Mouse (Mus musculus) forebrain, embryonic 14.5 days (tissue): ENCODE results near the gene Pef1. TPM values are rescaled to one million over a fixed set of nuclear protein-coding genes. Genes with fewer than 3 reads are reported as not detected.

Experiments used
- ATAC-seq: fragments of 200-750 bp; cut with Nextera tagmentation; 2 replicates; pipeline ENCODE4 v1.8.0; 2017; ENCODE audit warnings: mild to moderate bottlenecking, moderate library complexity
- DNase-seq: peaks from one replicate; pipeline ENCODE4 v3.0.0-alpha.2; 2015; ENCODE audit warnings: low spot score
- H3K27ac ChIP-seq: fragments of 300-500 bp; sonication (generic); 2 replicates; pipeline ENCODE4 v1.5.1; 2014; ENCODE audit warnings: low read depth, mild to moderate bottlenecking, control low read depth, low read length, moderate library complexity
- H3K27me3 ChIP-seq: fragments of 300-500 bp; sonication (generic); replicated peaks from 2 replicates; pipeline ENCODE4 v1.6.1; 2014; ENCODE audit warnings: low read length, control low read depth, mixed read lengths; ENCODE audit not compliant: control insufficient read depth, insufficient read depth
- H3K36me3 ChIP-seq: fragments of 300-500 bp; sonication (generic); 2 replicates; pipeline ENCODE4 v1.6.1; 2014; ENCODE audit warnings: low read length, control low read depth; ENCODE audit not compliant: control insufficient read depth, insufficient read depth
- H3K4me1 ChIP-seq: fragments of 300-500 bp; sonication (generic); 2 replicates; pipeline ENCODE4 v1.6.1; 2014; ENCODE audit warnings: antibody characterized with exemption, low read length, control low read depth; ENCODE audit not compliant: control insufficient read depth, insufficient read depth
- H3K4me2 ChIP-seq: fragments of 300-500 bp; sonication (generic); 2 replicates; pipeline ENCODE4 v1.6.1; 2014; ENCODE audit warnings: mild to moderate bottlenecking, control low read depth, low read length
- H3K4me3 ChIP-seq: fragments of 300-500 bp; sonication (generic); 2 replicates; pipeline ENCODE4 v1.5.1; 2014; ENCODE audit warnings: low read depth, low read length, control low read depth
- H3K9ac ChIP-seq: fragments of 300-500 bp; sonication (generic); 2 replicates; pipeline ENCODE4 v1.6.1; 2014; ENCODE audit warnings: mild to moderate bottlenecking, low read length, control low read depth, moderate library complexity
- H3K9me3 ChIP-seq: fragments of 300-500 bp; sonication (generic); replicated peaks from 2 replicates; pipeline ENCODE4 v1.6.1; 2016; ENCODE audit warnings: low read length, control low read depth, mixed read lengths; ENCODE audit not compliant: control insufficient read depth
- WGBS: fragments of 180-500 bp; shearing (Covaris S2); extraction: QIAGEN DNeasy Blood & Tissue Kit; methylation state at CpG from one replicate; pipeline ENCODE4 v1.1.7; 2014; 5-methylcytosine and 5-hydroxymethylcytosine counted together
- polyA plus RNA-seq: library from polyadenylated mRNA; unstranded; fragments of >200 nt; fragmentation: Nextera tagmentation; extraction: Ambion mirVana; gene quantifications from 2 replicates; pipeline ENCODE4 v1.2.1, GENCODE M21; 2014

Gene Pef1
- polyA plus RNA-seq, 1 experiment from 2014 or later = 91.9 TPM

- no peak for ATAC-seq
These were observed 31.8 kb upstream of the Pef1 start for GRCm38 (mm10) chr4:130070523-130070922.

GRCm38 (mm10) chr4:130071758-130072157 is 30.6 kb upstream of the Pef1 start:
- Histone ChIP-seq H3K9me3 (no peaks in the 10 kb centered on the region), H3K27me3 (no peaks in the 10 kb centered on the region), H3K4me2 (no peak overlapping the region), H3K36me3 (no peaks in the 10 kb centered on the region), H3K9ac (no peak overlapping the region), H3K4me1 (peaks cover 4% of the 10 kb centered on the region; the same call in 1 of the 2 replicates), H3K27ac (no peak overlapping the region), H3K4me3 (no peak overlapping the region)
- ATAC-seq (no peak), DNase-seq (no peak)
- 87% methylated on average over 2 of the region's 2 CpGs for WGBS

More at GRCm38 (mm10) chr4:130070523-130070922, 31.8 kb upstream of the Pef1 start:
- Histone ChIP-seq H3K27me3 (no peaks in the 10 kb centered on the region), H3K9ac (no peak overlapping the region), H3K36me3 (no peaks in the 10 kb centered on the region), H3K27ac (no peak overlapping the region), H3K9me3 (no peaks in the 10 kb centered on the region), H3K4me2 (no peak overlapping the region), H3K4me3 (no peak overlapping the region), H3K4me1 (no peaks in the 10 kb centered on the region)
- whole genome bisulfite sequencing = 57% methylated on average over 3 of the region's 3 CpGs
- no peak for DNase-seq

DNA sequence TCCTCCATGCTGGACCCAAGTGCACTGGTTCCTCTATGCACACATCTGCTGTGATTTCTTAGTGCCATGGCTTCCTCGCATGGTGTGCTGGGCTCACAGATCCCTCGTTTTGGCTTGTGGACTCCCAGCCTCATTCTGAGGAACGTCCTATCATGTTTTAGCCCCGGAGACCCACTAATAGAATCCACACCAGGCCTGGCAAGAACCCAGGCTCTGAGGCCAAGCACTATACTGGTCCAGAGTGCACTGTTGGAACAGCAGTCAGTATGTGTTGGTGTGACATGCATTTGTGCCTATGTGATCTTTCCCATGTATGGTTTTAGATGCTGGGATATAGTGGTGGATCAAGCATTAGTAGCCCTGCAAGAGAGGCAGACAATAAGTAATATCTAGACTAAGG is 29.0 kb upstream of the Pef1 start:
- 80% methylated on average over 4 of the region's 4 CpGs for WGBS
- H3K36me3 ChIP-seq = no peaks in the 10 kb centered on the region
- H3K9ac ChIP-seq = no peak overlapping the region
- no peak for ATAC-seq
- DNase-seq = no peak
- H3K27ac ChIP-seq = no peak overlapping the region
- no peak overlapping the region for H3K4me3 ChIP-seq
- H3K4me1 ChIP-seq = peaks cover 6% of the 10 kb centered on the region
- no peaks in the 10 kb centered on the region for H3K9me3 ChIP-seq
- H3K4me2 ChIP-seq = no peak overlapping the region
- H3K27me3 ChIP-seq = no peaks in the 10 kb centered on the region

DNA sequence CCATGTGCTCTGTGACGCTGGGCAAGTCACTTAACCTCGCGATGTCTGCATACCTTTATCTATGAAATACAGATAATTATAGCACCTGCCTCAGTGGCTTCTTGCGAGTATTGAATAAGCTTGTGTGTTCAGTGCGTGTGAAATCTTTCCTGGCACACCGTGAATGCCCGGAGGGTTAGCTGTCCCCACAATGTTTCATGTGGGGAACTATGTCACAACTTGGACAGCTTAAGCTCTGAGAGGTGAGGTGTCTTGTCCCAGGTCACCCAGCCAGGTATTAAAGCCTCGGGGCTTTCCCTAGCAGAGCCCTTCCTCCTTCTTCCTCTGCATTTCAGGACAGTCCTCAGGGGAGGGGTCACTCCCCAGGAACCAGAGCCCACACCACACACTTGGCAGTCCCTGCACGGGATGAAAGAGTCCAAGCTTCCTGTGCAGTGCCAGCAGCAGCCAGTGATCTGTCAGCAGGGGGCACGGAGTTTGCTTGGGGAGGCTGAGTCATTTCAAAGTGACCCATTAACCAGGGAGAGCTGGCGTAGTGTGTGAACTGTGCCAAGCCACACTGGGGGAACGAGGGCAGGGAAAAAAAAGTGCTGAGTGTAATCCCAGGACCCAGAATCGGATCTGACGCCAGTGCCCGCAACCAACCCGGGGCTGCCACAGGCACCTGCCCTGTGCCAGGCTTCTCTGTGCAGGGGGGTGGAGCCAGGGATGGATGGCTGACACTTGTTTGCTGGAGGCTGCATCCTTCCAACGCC is 27.4 kb upstream of the Pef1 start:
- H3K36me3 ChIP-seq = no peaks in the 10 kb centered on the region
- DNase-seq = peak; percentile 42
- H3K9ac ChIP-seq = no peak overlapping the region
- ATAC-seq = no peak
- no peak overlapping the region for H3K4me2 ChIP-seq
- H3K9me3 ChIP-seq = no peaks in the 10 kb centered on the region
- 59% methylated on average over 17 of the region's 17 CpGs for WGBS
- no peaks in the 10 kb centered on the region for H3K27me3 ChIP-seq
- H3K27ac ChIP-seq = no peak overlapping the region
- no peak overlapping the region for H3K4me3 ChIP-seq
- H3K4me1 ChIP-seq = peaks cover 17% of the 10 kb centered on the region

DNA sequence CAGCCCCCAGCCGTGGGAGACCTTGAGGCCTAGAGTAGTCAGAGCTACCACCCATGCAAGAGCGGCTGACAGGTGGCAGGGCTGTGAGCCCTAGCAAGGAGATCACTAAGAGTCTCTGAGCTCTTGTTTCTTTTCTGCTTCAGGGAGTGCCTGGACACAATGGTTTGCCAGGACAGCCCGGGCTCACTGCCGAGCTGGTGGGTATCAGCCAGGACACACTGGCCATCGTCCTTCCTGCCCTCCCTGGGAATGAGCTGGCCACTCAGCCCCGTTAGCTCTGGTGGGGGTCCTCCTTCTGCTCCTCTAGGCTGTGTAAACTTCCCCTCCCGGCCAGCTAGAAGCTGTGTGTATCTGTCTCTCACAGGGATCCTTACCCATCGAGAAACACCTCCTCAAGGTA is 25.5 kb upstream of the Pef1 start:
- DNase-seq (no peak), ATAC-seq (no peak)
- Histone ChIP-seq H3K27ac (no peak overlapping the region), H3K4me3 (no peak overlapping the region), H3K36me3 (no peaks in the 10 kb centered on the region), H3K27me3 (no peaks in the 10 kb centered on the region), H3K4me2 (no peak overlapping the region), H3K4me1 (peaks cover 27% of the 10 kb centered on the region), H3K9ac (no peak overlapping the region), H3K9me3 (no peaks in the 10 kb centered on the region)
- 36% methylated on average over 8 of the region's 8 CpGs for WGBS

DNA sequence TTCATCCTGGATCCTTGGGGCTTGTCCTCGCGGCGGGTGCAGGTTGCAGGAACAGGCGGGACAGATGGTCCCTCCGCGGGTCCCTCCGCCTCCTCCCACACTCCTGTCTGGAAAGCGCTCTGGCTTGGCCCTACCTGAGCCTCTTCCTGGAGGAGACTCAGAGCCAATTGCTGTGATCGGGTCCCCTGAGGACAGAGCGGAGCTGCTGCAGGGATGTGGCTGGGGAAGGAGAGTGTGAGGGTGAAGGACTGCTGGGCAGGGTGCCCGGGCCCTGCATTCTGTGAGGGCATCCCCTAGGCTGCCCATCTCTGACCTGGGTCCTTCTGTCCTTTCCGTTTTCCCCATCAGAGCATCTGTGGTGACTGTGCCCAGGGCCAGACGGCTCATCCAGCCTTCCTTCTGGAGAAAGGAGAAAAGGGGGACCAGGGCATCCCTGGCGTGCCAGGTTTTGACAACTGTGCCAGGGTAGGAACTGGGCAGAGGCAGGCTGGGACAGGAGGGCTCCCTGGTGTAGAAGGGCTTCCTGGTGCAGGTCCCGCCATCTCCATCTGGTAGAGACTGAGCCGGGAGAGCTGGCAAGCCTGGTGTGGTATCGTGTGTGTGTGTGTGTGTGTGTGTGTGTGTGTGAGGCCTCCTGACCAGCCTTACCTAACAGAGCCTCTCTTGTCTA is 23.4 kb upstream of the Pef1 start:
- no peaks in the 10 kb centered on the region for H3K9me3 ChIP-seq
- 47% methylated on average over 16 of the region's 17 CpGs for WGBS
- H3K9ac ChIP-seq = peak overlapping the region; percentile 10; the same call in 1 of the 2 replicates
- no peaks in the 10 kb centered on the region for H3K36me3 ChIP-seq
- no peak overlapping the region for H3K4me3 ChIP-seq
- ATAC-seq = peak; percentile 47
- H3K4me1 ChIP-seq = peaks cover 33% of the 10 kb centered on the region
- no peak overlapping the region for H3K4me2 ChIP-seq
- peak overlapping the region; percentile 55; the same call in 1 of the 2 replicates for H3K27ac ChIP-seq
- peak; percentile 49 for DNase-seq
- H3K27me3 ChIP-seq = no peaks in the 10 kb centered on the region

GRCm38 (mm10) chr4:130079521-130079920 is 22.8 kb upstream of the Pef1 start:
- ATAC-seq = no peak
- 58% methylated on average over 3 of the region's 3 CpGs for WGBS
- no peak overlapping the region for H3K9ac ChIP-seq
- H3K4me2 ChIP-seq = no peak overlapping the region
- H3K9me3 ChIP-seq = no peaks in the 10 kb centered on the region
- H3K36me3 ChIP-seq = no peaks in the 10 kb centered on the region
- DNase-seq = no peak
- H3K4me3 ChIP-seq = no peak overlapping the region
- peaks cover 33% of the 10 kb centered on the region for H3K4me1 ChIP-seq
- no peaks in the 10 kb centered on the region for H3K27me3 ChIP-seq
- peak overlapping the region; percentile 55; the same call in 1 of the 2 replicates for H3K27ac ChIP-seq

GRCm38 (mm10) chr4:130081345-130082190 is 20.8 kb upstream of the Pef1 start:
- Histone ChIP-seq H3K27me3 (no peaks in the 10 kb centered on the region), H3K4me1 (peaks cover 28% of the 10 kb centered on the region), H3K4me3 (no peak overlapping the region), H3K9me3 (no peaks in the 10 kb centered on the region), H3K36me3 (no peaks in the 10 kb centered on the region), H3K27ac (peak overlapping the region; percentile 39; the same call in 1 of the 2 replicates), H3K9ac (no peak overlapping the region), H3K4me2 (no peak overlapping the region)
- 55% methylated on average over 19 of the region's 19 CpGs for WGBS
- DNase-seq = peak; percentile 83
- ATAC-seq = peak; percentile 69
